Mouse (Mus musculus) stomach, postnatal 0 days (tissue): ENCODE measurements around the gene Pno1.

Experiments used
- CTCF ChIP-seq: IDR thresholded peaks from 2 replicates; pipeline ENCODE4 v1.5.1; 2016; ENCODE audit warnings: antibody characterized with exemption, low read depth, mild to moderate bottlenecking, moderate library complexity
- EP300 ChIP-seq: optimal IDR thresholded peaks from 2 replicates; pipeline ENCODE3; 2016; ENCODE audit warnings: antibody characterized with exemption

- TF ChIP-seq EP300 (no peak), CTCF (no peak)
These were observed 39.1 kb downstream of the Pno1 start for GRCm38 (mm10) chr11:17172300-17172699.
